Mouse (Mus musculus): ENCODE measurements around the gene Nfkbie.

DNA sequence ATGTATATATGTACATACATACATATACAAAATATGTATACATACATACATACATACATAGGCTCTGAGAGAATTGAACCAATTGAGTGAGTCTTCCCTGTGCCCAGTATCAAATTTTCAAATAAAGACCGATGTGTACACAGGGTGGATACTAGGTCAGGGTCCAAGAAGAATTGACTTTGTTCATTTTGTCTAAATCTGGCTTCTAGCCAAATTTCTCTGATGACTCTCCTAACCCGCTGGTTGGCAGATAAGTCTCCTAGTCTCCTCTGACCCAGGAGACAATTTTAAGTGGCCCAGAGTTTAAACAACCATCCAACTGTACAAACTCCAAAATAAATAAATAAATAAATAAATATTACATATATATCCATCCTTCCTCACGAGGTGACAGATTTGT lies 43.4 kb downstream of the Nfkbie start:
- no peak for TF ChIP-seq CTCF (conservative IDR thresholded peaks at IDR 0.05; ENCODE audit: low read length)
- no peak for TF ChIP-seq POU5F1 (IDR thresholded peaks at IDR 0.05; ENCODE audit: borderline replicate concordance, low read length)
